Mouse (Mus musculus) G1E (cell line): ENCODE results near the gene Fbp2.
"Not testable (repeated sequence)": the region's sequence is repeated elsewhere in the genome, so short reads cannot be mapped to it uniquely, and the experiment has no call there.

Source experiments
- CTCF ChIP-seq: IDR thresholded peaks from 2 replicates; pipeline ENCODE4 v1.5.1; 2012; ENCODE audit warnings: low read depth, low read length, inconsistent platforms, mixed read lengths
- GATA2 ChIP-seq: IDR thresholded peaks from 2 replicates; pipeline ENCODE4 v1.6.1; 2012; ENCODE audit warnings: low read depth, low read length, inconsistent platforms, borderline replicate concordance
- POLR2AphosphoS5 ChIP-seq: IDR thresholded peaks from 2 replicates; pipeline ENCODE4 v1.6.1; 2012; ENCODE audit warnings: low read depth, low read length, inconsistent platforms; ENCODE audit not compliant: insufficient replicate concordance
- TAL1 ChIP-seq: conservative IDR thresholded peaks from 2 replicates; pipeline ENCODE4 v1.6.1; 2012; ENCODE audit warnings: low read depth, low read length, inconsistent platforms, mixed read lengths

DNA sequence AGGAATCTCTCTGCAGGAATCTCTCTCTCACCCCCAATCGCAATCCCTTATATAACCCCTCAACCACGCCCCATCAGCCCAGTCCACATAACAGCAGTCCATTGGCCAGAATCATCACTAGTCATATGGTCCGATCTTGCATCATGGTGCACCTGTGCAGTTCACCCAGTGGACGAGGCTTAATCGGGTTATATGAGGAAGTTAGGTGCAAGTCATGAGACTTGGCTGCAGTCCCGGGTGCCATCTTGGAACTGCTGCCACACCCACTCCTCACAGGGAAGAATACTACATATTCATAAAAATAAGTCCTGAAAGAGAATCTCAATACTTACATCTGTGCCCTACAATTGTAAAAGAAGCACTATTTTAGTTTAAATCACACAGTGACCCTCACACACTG, 50.2 kb downstream of the Fbp2 start:
- not testable (repeated sequence) for TF ChIP-seq CTCF, TAL1, GATA2, POLR2AphosphoS5
